Mouse (Mus musculus): Measurements from ENCODE around the gene Nppc. TPM values are rescaled to one million over a fixed set of nuclear protein-coding genes. Genes with fewer than 3 reads are reported as not detected.

The Nppc gene
- polyA plus RNA-seq, 1 experiment from 2014 or later = 0.59 TPM

Small RNAs within 50 kb of the gene (microRNA-seq; reads per million reads assigned to microRNA genes)
- gene Gm22955 = not detected

Other genes starting within 250 kb of the Nppc start
- gene Nmur1, start 244.3 kb downstream of the Nppc start, polyA plus RNA-seq (2016; fragmentation: Nextera tagmentation; extraction: Ambion mirVana) = 0.15 and 0.24 TPM in 2 replicates
- not detected in 2 replicates for gene Tex44, start 244.2 kb downstream of the Nppc start, polyA plus RNA-seq (2016; fragmentation: Nextera tagmentation; extraction: Ambion mirVana)
- gene Ptma, start 143.8 kb downstream of the Nppc start, polyA plus RNA-seq (2016; fragmentation: Nextera tagmentation; extraction: Ambion mirVana) = 3,283 and 3,422 TPM in 2 replicates
- gene Pde6d, start 87.9 kb downstream of the Nppc start, polyA plus RNA-seq (2016; fragmentation: Nextera tagmentation; extraction: Ambion mirVana) = 60.5 and 74.6 TPM in 2 replicates
- gene Cops7b, start 87.7 kb downstream of the Nppc start, polyA plus RNA-seq (2016; fragmentation: Nextera tagmentation; extraction: Ambion mirVana) = 77.0 and 79.9 TPM in 2 replicates
- 27.1 and 34.7 TPM in 2 replicates for gene Dis3l2, start 33.2 kb upstream of the Nppc start, polyA plus RNA-seq (2016; fragmentation: Nextera tagmentation; extraction: Ambion mirVana)